Mouse (Mus musculus): ENCODE results near the gene Pou6f1. TPM values are rescaled to one million over a fixed set of nuclear protein-coding genes. Genes with fewer than 3 reads are reported as not detected.

Gene Pou6f1
- polyA plus RNA-seq (2012; ENCODE audit: low replicate concordance), result 20.5 and 35.0 TPM in 2 replicates

GRCm38 (mm10) chr15:100599276-100600046, at the start of gene Pou6f1:
TSS of gene Pou6f1 (minus strand) at chr15:100599984.

GRCm38 (mm10) chr15:100636700-100637501, 37.1 kb upstream of the Pou6f1 start, which contains the start of gene Smagp:
TSS of gene Smagp (minus strand) at chr15:100636940.

GRCm38 (mm10) chr15:100614996-100615824, 15.4 kb upstream of the Pou6f1 start, which contains the start of gene Dazap2:
TSS of gene Dazap2 (plus strand) at chr15:100615349.

GRCm38 (mm10) chr15:100551326-100552307, 48.2 kb downstream of the Pou6f1 start, which contains the start of gene Tfcp2:
TSS of gene Tfcp2 (minus strand) at chr15:100552008.

Other genes with a start within 250 kb of the Pou6f1 start
- gene Methig1, start 246.8 kb downstream of the Pou6f1 start, polyA plus RNA-seq (2012; ENCODE audit: low replicate concordance), result not detected in 2 replicates
- gene Mettl7a2, start 246.8 kb downstream of the Pou6f1 start, polyA plus RNA-seq (2012; ENCODE audit: low replicate concordance), result not detected in 2 replicates
- gene Higd1c, start 235.4 kb downstream of the Pou6f1 start, polyA plus RNA-seq (2012; ENCODE audit: low replicate concordance), result not detected in 2 replicates
- 0.36 TPM in 1 of 2 replicates, not detected in the other for gene Gm5475, start 177.8 kb downstream of the Pou6f1 start, polyA plus RNA-seq (2012; ENCODE audit: low replicate concordance)
- 8.6 and 10.9 TPM in 2 replicates for gene Slc11a2, start 174.9 kb downstream of the Pou6f1 start, polyA plus RNA-seq (2012; ENCODE audit: low replicate concordance)
- 6.8 and 36.4 TPM in 2 replicates for gene Letmd1, start 131.0 kb downstream of the Pou6f1 start, polyA plus RNA-seq (2012; ENCODE audit: low replicate concordance)
- gene Csrnp2, start 104.5 kb downstream of the Pou6f1 start, polyA plus RNA-seq (2012; ENCODE audit: low replicate concordance), result 1.6 and 1.7 TPM in 2 replicates
- gene Tfcp2, start 48.0 kb downstream of the Pou6f1 start, polyA plus RNA-seq (2012; ENCODE audit: low replicate concordance), result 2.4 and 3.4 TPM in 2 replicates
- gene Dazap2, start 15.4 kb upstream of the Pou6f1 start, polyA plus RNA-seq (2012; ENCODE audit: low replicate concordance), result 33.9 and 56.9 TPM in 2 replicates
- gene Smagp, start 37.0 kb upstream of the Pou6f1 start, polyA plus RNA-seq (2012; ENCODE audit: low replicate concordance), result 24.7 and 54.4 TPM in 2 replicates
- gene Bin2, start 69.6 kb upstream of the Pou6f1 start, polyA plus RNA-seq (2012; ENCODE audit: low replicate concordance), result 86.9 and 195 TPM in 2 replicates
- 4.6 and 12.9 TPM in 2 replicates for gene Cela1, start 87.9 kb upstream of the Pou6f1 start, polyA plus RNA-seq (2012; ENCODE audit: low replicate concordance)
- gene Galnt6, start 129.4 kb upstream of the Pou6f1 start, polyA plus RNA-seq (2012; ENCODE audit: low replicate concordance), result 5.8 and 9.5 TPM in 2 replicates
- gene Slc4a8, start 161.8 kb upstream of the Pou6f1 start, polyA plus RNA-seq (2012; ENCODE audit: low replicate concordance), result 2.9 and 5.0 TPM in 2 replicates

Data from leukemia stem cell, adult 10-12 weeks (primary cell).